Mouse (Mus musculus) duodenum, adult 2 months (tissue): ENCODE measurements around the gene Nxpe5. TPM values are rescaled to one million over a fixed set of nuclear protein-coding genes. Genes with fewer than 3 reads are reported as not detected.

Experiments used
- polyA plus RNA-seq: library from polyadenylated mRNA; depleted of rRNA; stranded (reverse); fragments of >200 nt; gene quantifications from 2 replicates; pipeline ENCODE4 v1.2.3, GENCODE M21; 2012; ENCODE audit warnings: low replicate concordance; rRNA removed

Gene Nxpe5
- 0.39 and 0.55 TPM in 2 replicates for polyA plus RNA-seq

DNA sequence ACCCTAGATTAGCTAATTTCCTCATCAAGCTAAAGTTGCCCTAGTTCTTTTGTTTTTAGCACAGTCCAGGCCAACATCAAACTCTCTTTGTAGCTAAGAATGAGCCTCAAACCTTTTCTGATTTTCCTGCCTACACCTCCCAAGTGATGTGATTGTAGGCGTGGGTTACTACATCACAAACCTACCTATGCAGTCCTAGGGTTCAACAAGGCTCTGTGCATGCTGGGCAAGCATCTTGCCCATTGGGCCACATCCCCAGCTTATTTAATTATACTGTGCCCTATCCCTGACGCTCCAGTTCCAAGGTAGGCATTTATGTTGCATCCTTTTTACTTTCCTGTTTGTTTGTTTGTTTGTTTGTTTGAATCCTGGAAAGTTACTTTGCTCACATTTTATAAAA, at the start of gene Nxpe5:
TSS of gene Nxpe5 (plus strand) at position 199 of the 400 bp plus-strand sequence.

DNA sequence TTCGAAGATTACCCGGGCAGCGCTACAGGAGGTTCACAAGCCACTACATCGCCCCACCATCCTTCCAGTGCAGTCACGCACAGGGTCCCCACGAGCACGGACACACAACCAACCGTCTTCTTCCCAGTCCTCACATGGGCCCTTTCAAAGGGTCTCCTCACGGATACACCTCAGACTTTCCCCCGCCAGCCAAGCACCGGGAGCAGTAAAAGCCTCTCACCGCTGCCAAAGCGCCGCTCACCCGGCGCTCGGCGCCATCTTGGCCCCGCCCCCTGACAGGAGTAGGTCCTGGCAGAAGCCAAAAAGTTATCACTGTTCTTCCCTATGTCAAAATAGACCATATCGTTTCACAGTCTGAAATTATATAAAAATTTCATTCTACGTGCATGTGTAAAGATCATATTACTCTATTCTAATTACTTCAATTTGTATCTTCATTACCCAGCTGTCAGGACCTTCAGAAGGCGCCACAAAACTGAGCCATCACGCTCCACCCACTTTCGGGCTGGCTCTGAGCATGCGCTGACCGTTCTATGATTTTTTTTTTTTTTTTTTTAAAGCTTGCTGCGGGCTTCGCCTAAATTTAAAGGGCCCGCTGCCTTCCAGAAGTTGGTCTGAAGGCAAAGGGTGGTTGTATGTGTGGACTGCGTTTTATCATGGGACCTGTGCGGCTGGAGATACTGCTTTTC, 38.6 kb upstream of the Nxpe5 start, which contains the start of the genes Taf6 and Cnpy4:
TSS of gene Taf6 (minus strand) at position 502 of the 689 bp plus-strand sequence.
TSS of gene Cnpy4 (plus strand) at position 536 of the 689 bp plus-strand sequence.

DNA sequence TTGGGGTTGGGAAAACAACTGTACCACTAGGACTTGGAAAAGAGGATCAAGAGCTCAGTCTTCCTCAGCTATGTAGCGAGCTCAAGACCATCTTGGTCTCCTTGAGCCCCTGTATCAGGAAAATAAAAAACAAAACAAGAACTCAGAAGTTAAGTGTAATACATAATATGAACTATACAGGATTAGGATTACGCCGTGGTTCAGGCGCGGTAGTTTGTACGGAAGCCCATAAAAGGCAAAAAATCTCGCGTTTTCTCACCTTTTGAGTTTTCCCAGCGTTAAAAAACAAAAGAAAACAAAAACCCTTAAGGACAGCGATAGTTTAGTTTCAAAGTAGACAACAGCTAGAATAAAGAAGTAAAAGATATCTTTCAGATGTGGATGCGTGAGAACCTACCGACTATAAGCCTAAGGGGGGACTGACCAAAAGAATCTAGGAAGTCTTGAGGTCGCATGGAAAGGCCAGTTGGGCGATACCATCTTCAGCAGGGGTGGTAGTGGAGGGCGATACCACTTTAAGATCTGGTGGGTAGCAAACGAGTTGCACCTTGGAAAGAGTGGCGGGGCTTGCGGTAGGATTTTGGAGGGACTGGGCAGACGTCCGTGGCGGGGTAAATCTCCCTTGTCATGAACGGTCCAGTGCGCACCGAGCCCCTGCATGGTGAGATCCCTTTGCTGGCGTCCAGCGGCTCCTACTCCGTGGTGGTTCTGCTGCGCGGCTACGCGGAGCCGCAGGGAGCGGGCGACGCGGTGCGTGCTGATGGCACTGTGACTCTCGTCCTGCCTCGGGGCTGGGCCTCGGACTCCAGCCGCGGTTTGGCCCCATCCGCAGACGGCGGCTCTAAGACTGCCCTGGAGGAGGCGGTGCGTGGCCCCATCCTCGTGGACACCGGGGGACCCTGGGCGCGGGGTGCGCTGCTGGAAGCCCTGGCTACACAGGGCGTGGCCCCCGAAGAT, 31.6 kb upstream of the Nxpe5 start, which contains the start of gene Mblac1:
TSS of gene Mblac1 (plus strand) at position 544 of the 957 bp plus-strand sequence.

DNA sequence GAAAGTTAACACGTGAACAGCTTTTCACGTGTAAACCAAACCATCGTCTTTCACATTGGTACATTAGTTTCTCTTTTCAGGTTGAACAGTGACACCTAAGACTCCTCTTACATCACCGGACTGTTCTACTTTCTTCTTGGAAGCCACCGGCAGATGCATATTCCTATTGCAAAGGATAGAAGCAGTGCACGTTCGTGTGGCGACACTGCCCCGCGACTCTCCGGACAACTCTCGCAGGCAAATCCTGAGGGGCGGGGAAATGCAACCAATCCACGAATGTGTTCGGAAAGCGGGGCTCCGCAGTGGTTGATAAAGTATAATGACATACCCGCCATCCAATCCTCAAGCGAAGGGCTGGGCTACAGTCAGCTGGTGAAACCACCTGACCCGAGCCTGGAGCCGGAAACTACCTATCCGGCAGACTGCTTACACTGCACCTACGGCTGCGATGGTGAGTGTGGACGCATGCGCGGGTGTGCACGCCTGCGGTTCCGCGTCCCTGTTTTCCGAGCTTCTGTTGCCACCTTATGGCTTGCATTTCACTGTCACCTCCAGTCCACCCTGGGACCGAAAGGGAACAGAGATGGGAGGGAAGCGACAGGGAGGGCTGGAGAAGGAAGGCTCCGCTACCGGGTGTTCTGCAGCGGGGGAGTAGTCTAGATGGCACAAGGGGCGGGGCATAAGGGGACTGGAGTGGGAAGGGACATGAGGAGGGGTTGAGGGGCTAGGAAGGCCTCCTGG, 29.8 kb downstream of the Nxpe5 start, which contains the start of gene Lamtor4:
TSS of gene Lamtor4 (plus strand) at position 130 of the 741 bp plus-strand sequence.

DNA sequence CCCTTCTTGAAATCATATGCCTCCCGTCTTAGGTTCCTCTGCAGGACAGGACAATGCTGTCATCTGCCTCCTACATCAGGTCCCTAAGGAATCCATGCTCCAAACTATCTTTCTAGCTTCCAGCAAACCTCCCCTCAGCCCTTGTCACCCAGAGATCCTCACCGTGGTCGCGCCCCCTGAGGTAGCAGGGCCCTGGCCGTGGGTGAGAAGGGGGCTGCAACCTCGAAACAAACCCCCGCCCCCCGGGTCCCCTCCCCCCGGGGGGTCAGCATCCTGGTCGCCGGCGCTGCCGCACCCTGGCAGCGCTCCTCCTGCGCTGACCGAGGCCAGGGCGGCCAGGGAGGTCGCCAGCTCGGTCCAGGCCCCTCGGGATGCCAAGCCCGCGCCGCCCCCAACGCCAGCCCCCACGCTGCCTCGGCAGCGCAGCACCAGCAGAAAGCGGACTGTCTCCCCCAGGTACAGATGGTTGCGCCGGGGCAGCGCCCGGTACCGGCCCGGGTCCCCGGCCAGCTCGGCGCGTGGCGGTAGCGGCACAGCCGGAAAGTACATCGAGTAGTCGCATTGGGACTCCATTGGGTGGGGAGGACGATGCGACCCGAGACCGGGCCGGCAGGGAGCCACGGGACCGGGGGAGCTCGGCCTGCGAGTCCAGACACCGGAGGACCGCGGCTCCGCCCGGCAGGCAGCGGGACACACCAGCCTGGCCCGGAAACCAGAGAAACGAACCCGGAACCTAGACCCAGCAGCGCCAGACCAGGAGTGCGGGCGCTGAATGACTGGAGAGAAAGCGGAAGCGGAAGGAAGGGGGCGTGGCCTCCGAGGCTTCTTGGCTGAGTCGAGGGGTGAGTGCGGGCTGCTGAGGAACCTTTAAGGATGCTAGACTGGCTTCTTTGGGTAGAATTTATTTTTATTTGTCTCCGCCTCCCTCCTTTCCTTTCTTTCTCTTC, 37.8 kb downstream of the Nxpe5 start, which contains the start of gene BC037034:
TSS of gene BC037034 (minus strand) at position 774 of the 947 bp plus-strand sequence.

DNA sequence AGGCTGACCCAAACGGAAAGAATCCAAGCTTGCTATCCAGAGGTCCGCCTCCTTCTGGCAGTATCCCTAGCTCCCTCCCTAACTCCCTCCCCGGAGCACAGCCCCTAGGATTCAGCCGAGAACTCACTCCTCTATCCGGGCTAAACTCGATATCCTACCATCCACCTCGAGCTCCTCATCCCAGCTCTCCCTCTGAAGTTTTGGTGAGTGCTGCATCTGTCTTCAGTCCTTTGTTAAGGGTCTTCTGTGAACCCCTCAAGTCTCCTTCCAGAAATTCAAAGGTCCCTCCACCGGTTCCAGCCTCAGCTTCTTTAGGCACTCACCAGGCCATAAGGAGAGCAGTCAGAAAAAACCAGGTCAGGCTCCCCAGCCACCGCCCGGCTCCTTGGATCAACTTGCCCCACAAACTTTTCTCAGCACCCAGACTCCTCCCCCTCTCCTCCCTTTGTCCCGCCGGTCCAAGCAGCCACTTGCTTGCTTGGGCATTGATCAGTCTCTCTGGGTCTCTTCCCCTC, 46.8 kb downstream of the Nxpe5 start, which contains the start of gene Gal3st4:
TSS of gene Gal3st4 (minus strand) at position 432 of the 515 bp plus-strand sequence.

DNA sequence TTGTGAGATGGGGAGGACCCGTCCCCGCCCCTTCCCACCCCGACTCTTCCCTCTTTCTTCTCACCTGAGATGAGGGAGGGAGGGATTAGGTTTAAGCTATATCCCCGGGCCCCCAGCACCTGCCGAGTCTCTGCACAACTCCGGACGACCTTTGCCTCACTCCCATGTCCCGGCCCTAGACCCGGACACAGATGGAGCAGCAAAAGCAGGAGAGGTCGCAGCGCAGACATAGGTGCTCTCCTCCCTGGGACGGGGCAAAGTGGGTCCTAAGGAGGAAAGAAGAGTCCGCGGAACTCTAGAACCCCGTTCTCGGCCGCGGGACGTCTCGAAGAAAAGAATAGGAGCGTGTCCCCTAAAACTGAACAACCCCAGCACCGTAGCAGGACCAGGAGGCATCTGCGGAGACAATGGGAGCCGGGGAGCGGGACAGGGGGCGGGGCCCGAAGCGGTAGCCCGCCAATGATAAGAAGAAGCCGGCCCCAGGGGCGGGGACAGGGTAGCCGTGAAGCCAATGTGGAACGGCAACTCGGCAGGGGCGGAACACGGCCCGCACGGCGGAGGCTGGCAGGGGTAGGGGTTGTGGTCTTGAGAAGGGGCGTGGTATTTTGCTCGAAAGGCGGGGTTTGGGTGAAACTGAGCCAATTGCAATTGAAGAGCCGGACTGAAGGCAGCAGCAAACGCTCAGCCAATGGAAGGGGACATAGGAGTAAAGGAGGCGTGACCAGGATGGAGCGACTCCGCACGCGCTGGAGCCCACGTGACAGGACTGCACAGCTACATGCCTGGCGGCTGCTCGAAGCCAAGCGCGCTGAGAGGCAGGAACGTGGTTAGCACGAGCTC, 54.1 kb downstream of the Nxpe5 start, which contains the start of the genes Gm43720, Gpc2 and Stag3:
TSS of gene Gm43720 (minus strand) at position 374 of the 840 bp plus-strand sequence.
TSS of gene Gpc2 (minus strand) at position 421 of the 840 bp plus-strand sequence.
TSS of gene Stag3 (plus strand) at position 656 of the 840 bp plus-strand sequence.

Other genes with a start within 250 kb of the Nxpe5 start
- 0.48 TPM in 1 of 2 replicates, not detected in the other for gene Azgp1, start 244.4 kb upstream of the Nxpe5 start, polyA plus RNA-seq
- gene Smok3a, start 204.6 kb upstream of the Nxpe5 start, polyA plus RNA-seq = not detected in 2 replicates
- gene Smok3b, start 204.5 kb upstream of the Nxpe5 start, polyA plus RNA-seq = not detected in 2 replicates
- gene Smok3c, start 172.7 kb upstream of the Nxpe5 start, polyA plus RNA-seq = not detected in 2 replicates
- gene Zkscan1, start 140.8 kb upstream of the Nxpe5 start, polyA plus RNA-seq = 0.59 and 1.2 TPM in 2 replicates
- 2.6 TPM in 2 replicates for gene Zscan21, start 109.0 kb upstream of the Nxpe5 start, polyA plus RNA-seq
- gene Zfp113, start 70.2 kb upstream of the Nxpe5 start, polyA plus RNA-seq = 0.43 and 7.8 TPM in 2 replicates
- 33.6 and 40.6 TPM in 2 replicates for gene Cops6, start 64.8 kb upstream of the Nxpe5 start, polyA plus RNA-seq
- 17.7 and 26.6 TPM in 2 replicates for gene Ap4m1, start 53.9 kb upstream of the Nxpe5 start, polyA plus RNA-seq
- 21.0 and 23.3 TPM in 2 replicates for gene Mcm7, start 53.5 kb upstream of the Nxpe5 start, polyA plus RNA-seq
- 37.0 and 39.4 TPM in 2 replicates for gene Taf6, start 38.4 kb upstream of the Nxpe5 start, polyA plus RNA-seq
- 0.37 and 0.59 TPM in 2 replicates for gene Cnpy4, start 38.4 kb upstream of the Nxpe5 start, polyA plus RNA-seq
- 3.1 and 4.6 TPM in 2 replicates for gene Mblac1, start 31.6 kb upstream of the Nxpe5 start, polyA plus RNA-seq
- gene Lamtor4, start 29.6 kb downstream of the Nxpe5 start, polyA plus RNA-seq = 120 and 177 TPM in 2 replicates
- gene BC037034, start 38.1 kb downstream of the Nxpe5 start, polyA plus RNA-seq = 58.8 and 80.5 TPM in 2 replicates
- 0.12 and 0.42 TPM in 2 replicates for gene Gal3st4, start 46.9 kb downstream of the Nxpe5 start, polyA plus RNA-seq
- not detected in 2 replicates for gene Gm43720, start 54.1 kb downstream of the Nxpe5 start, polyA plus RNA-seq
- 1.0 and 2.2 TPM in 2 replicates for gene Gpc2, start 54.1 kb downstream of the Nxpe5 start, polyA plus RNA-seq
- gene Stag3, start 54.3 kb downstream of the Nxpe5 start, polyA plus RNA-seq = 0.07 and 0.26 TPM in 2 replicates
- 0.48 and 1.2 TPM in 2 replicates for gene Pvrig, start 116.1 kb downstream of the Nxpe5 start, polyA plus RNA-seq
- 0.13 and 0.84 TPM in 2 replicates for gene Zfp157, start 215.6 kb downstream of the Nxpe5 start, polyA plus RNA-seq